Mouse (Mus musculus): ENCODE measurements at regions not wholly inside any gene's neighbourhood (a gene's known extent, or its start where the extent isn't known, plus 50 kb on each side); places are given as distances from the start of the nearest gene placed in this dataset.
A peak's percentile ranks its signal among the peaks of the same experiment; 100 is the strongest.

DNA sequence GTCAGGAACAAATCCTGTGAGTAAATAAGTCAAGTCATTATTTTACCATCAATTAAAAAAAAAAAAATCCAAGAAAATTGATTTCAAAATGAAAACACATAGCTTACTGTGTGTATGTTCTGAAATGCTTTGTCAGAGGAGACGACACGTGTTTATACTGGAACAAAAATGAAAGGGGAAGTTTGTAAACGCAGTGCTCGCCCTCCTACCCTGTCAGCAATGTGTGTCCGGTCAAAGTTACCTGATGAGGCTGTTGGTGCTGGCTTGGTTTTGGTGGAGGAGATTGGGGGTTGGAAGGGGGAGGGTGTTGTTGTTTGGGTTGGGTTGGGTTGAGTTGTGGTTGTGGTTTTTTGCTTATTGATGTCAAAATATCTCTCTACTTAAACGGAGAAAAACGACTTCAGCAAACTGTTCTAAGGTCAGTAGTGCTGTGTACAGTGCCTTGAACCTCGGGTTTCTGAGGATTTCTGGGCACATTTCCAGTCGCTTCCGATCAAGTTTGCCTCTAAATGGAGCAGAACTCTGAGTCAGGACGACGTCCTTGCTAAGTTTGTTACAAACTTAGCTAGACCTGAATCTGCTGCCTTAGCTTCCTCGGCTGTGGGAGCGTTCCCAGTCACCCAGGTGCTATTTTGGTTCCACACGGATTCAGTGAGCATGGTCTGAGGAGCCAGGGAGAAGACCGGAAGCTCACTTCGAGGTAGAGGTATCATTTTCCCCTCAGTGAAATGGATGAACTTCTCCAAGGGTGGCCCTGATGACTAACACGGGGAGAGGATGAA lies 111.6 kb upstream of the Frmd6 start:
- Histone ChIP-seq H3K27ac (replicated peaks; ENCODE audit: low read depth, low read length) (peak overlapping the region; percentile 59), H3K4me1 (ENCODE audit: control insufficient read depth, insufficient read depth, insufficient read length, low read length) (peaks cover 4% of the 10 kb centered on the region; the same call in 1 of the 2 replicates), H3K4me3 (ENCODE audit: insufficient read depth, low read depth, low read length) (peak overlapping the region; percentile 28)

DNA sequence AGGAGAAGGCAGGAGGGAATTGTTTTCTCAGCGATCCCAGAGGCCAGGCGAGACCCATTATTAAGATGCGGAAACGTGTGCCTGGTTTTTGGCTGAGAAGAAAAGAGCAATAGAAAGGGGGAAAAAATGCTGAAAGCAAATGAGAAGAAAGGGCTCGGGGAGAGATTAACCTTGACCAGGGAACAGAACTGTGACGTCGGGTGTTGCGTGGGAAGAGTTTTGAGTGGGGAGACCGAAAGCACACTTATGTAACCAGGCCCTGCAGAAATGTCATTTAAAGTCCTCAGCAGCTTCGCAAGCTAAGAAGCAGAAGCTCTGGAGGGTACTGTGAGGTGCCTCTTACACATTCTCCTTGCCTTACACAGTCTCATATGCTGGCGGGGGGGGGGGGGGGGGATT lies 111.0 kb upstream of the Frmd6 start:
- peak overlapping the region; percentile 59; the same call in 1 of the 2 replicates for H3K27ac ChIP-seq (replicated peaks; ENCODE audit: low read depth, low read length)
- H3K4me3 ChIP-seq (ENCODE audit: insufficient read depth, low read depth, low read length), result peak overlapping the region; percentile 28; the same call in 1 of the 2 replicates
- peaks cover 4% of the 10 kb centered on the region; the same call in 1 of the 2 replicates for H3K4me1 ChIP-seq (ENCODE audit: control insufficient read depth, insufficient read depth, insufficient read length, low read length)

DNA sequence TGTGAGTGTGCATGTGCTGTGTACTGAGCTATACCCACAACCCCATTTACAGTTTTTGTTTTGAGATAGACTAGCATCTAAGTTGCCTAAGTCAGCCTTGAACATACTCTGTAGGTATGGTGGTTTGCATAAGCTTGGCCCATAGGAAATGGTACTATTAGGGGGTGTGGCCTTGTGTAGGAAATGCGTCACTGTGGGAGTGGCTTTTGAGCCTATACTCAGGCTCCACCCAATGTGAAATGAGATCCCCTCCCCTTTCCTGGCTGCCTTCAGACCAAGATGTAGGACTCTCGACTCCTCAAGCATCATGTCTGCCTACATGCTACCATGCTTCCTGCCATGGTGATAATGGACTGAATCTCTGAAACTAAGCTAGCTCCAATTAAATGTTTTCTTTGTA lies 109.5 kb upstream of the Frmd6 start:
- Histone ChIP-seq H3K27ac (replicated peaks; ENCODE audit: low read depth, low read length) (no peak overlapping the region), H3K4me3 (ENCODE audit: insufficient read depth, low read depth, low read length) (no peak overlapping the region)

DNA sequence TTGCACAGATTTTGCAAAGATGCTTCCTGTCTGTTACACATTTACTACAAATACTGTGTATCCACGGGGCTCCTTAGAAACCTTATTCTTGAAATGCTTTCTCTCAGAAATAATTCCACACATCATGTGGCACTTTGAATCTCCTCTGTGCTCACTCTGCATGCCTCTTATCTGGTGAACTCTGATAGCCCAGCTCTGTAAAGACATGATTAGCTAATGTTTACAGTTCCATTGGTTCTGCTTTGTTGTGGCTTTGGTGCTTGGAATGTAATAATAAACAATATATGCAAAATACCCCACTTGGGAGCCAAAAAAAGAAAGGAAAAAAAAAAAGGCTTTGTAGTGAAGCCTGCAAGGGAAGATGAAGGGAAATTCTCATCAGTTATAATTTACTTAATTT lies 106.7 kb upstream of the Frmd6 start:
- Histone ChIP-seq H3K4me3 (ENCODE audit: insufficient read depth, low read depth, low read length) (no peak overlapping the region), H3K4me1 (ENCODE audit: control insufficient read depth, insufficient read depth, insufficient read length, low read length) (peaks cover 10% of the 10 kb centered on the region; the same call in 1 of the 2 replicates), H3K27ac (replicated peaks; ENCODE audit: low read depth, low read length) (no peak overlapping the region)

More for the DNA sequence above, 109.5 kb upstream of the Frmd6 start:
- H3K4me1 ChIP-seq (ENCODE audit: control insufficient read depth, insufficient read depth, insufficient read length, low read length), result peaks cover 10% of the 10 kb centered on the region; the same call in 1 of the 2 replicates

DNA sequence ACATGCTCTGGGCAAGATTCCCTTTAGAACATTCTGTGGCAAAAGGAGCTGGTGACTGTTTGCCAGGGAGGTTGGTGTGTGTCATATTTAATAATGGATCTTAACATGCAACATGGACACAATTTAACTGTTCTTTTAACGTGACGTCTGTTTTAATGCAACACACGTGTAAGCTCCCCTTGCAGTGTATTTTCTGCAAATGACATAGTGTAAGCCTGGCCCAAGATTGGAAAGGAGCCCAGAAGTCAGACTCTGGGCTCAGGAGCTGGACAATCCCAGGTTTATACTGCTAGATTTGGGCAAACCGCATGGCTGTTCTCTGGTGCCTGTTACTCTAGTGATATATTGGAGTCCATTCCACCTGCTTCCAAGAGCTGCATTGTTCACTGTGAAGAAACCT lies 106.1 kb upstream of the Frmd6 start:
- H3K27ac ChIP-seq (replicated peaks; ENCODE audit: low read depth, low read length), result no peak overlapping the region
- no peak overlapping the region for H3K4me3 ChIP-seq (ENCODE audit: insufficient read depth, low read depth, low read length)
- peaks cover 6% of the 10 kb centered on the region; the same call in 1 of the 2 replicates for H3K4me1 ChIP-seq (ENCODE audit: control insufficient read depth, insufficient read depth, insufficient read length, low read length)

DNA sequence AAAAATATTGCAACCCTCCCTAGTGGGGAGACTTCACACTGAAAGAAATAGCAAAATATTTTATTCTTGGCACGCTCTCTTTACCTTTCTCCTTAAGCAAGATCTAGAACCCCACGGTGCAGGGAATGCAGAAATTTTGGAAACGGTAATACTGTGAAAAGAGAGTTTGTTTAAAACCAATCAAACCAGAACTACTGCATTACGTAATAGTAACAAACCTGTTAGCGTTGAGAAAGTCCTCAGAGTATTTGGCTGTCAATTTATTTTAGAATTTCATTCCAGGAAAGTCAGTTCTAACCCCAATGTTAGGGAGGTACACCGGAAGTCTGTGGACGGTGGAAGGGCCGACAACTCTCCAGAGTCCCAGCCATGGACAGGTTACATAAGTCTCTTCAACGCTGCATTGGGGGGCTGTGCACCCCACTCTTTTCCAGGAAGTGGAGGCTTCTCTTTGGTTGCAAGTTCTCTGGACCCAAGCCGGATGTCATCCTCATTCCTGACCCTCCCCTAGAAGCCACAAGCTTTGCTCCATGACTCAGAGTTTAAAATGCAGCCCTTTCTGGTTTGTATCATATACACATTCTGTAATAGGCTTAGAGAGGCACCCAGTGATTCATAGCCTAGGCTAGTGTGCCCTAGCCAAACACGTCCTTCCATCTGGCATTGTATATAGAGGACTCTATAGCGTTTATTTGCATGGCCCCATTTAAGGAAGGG lies 105.0 kb upstream of the Frmd6 start:
- H3K4me3 ChIP-seq (ENCODE audit: insufficient read depth, low read depth, low read length), result no peak overlapping the region
- peaks cover 5% of the 10 kb centered on the region; the same call in 1 of the 2 replicates for H3K4me1 ChIP-seq (ENCODE audit: control insufficient read depth, insufficient read depth, insufficient read length, low read length)
- no peak overlapping the region for H3K27ac ChIP-seq (replicated peaks; ENCODE audit: low read depth, low read length)

DNA sequence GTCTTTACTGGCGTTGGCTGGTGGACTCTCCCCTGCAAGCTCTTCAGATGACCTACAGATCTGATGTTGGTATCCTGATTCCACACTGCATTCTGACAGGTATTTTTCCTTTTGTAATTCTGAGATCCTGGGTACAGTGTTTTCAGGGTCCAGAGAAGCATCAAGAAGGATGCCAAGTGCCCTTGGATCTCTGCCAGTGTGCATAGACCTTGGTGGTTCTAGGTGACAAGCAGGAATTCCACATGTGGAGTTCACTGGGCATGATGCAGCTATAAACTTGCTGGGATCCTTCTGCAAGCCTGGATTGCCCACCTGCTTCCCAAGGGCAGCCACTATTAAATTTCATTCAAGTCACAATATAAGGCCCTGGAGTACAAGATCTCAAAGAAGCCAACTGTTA lies 100.0 kb upstream of the Frmd6 start:
- Histone ChIP-seq H3K4me1 (ENCODE audit: control insufficient read depth, insufficient read depth, insufficient read length, low read length) (peaks cover 2% of the 10 kb centered on the region), H3K4me3 (ENCODE audit: insufficient read depth, low read depth, low read length) (no peak overlapping the region), H3K27ac (replicated peaks; ENCODE audit: low read depth, low read length) (no peak overlapping the region)

DNA sequence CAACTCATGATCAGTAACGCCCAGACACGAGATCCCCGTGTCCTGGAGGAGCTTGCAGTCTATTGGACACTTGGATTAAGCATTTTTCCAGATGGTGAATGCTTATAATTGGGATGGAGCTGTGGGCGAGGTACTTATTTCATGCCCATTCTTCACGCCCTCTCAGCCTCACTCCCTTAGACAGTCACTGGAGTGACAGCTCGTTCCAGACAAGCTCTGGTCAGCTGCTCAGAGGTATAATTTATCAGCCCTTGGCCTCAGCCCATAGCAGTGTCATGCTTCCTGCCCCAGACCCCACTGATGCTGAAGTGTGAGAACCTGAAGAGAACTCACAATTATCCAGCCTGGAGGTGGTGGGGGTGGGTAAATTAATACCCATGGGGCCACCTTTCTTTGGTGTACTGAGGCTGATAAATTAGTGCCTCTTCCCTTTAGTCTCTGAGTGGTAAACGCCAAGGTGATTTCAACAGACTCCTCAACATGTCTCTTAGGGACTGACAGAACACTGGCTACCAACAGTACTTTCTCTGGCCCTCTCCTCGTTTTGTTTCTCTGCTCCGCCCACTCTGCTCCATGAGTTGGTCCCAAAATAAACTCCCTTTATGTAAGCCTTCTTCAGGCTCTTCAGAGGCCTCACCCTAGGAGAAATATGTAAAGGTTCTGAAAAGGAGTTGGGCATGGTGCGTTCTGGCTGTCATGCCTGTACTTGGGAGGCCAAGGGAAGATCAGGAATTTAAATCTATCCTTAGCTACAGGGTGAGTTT lies 97.6 kb upstream of the Frmd6 start:
- H3K27ac ChIP-seq (replicated peaks; ENCODE audit: low read depth, low read length), result no peak overlapping the region
- no peak overlapping the region for H3K4me3 ChIP-seq (ENCODE audit: insufficient read depth, low read depth, low read length)
- H3K4me1 ChIP-seq (ENCODE audit: control insufficient read depth, insufficient read depth, insufficient read length, low read length), result no peaks in the 10 kb centered on the region; the same call in 1 of the 2 replicates

DNA sequence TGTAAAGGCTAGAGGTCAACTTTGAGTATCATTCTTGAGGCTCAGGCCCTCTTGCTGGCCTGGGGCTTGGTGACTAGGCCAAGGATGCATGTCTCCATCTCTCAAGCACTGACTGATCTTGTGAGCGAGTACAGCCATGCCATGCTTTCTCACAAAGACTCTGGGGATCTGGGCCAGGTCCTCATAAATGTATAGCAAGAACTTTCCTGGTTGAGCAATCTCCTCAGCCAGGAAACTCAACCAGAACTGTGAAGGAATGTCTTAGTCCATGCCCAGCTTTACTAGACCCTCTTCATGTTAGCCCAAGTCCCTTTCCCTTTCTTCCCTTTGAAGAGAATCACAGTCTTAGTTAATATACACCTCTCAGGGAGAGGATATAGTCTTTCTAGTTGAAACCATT lies 96.9 kb upstream of the Frmd6 start:
- H3K4me3 ChIP-seq (ENCODE audit: insufficient read depth, low read depth, low read length), result no peak overlapping the region
- no peak overlapping the region for H3K27ac ChIP-seq (replicated peaks; ENCODE audit: low read depth, low read length)
- H3K4me1 ChIP-seq (ENCODE audit: control insufficient read depth, insufficient read depth, insufficient read length, low read length), result no peaks in the 10 kb centered on the region; the same call in 1 of the 2 replicates

DNA sequence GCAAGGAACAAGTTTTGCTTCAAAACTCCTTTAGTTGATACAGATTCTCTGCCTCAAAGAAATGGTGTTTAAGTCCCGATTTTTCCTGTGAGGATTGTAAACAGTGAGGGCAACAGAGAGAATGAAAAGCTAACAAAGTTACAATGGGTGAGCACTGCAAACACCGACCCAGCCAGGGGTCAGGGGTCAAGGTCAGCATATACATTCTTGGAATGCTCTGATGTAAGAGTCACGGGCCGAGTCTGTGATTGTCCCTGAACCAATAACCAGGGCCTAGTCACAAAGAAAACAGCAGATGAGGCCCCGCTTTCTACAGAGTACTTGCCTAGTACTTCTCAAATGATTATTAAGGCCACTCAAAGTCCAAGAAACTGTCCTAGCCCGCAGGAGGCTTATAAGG lies 95.4 kb upstream of the Frmd6 start:
- no peak overlapping the region for H3K27ac ChIP-seq (replicated peaks; ENCODE audit: low read depth, low read length)
- no peaks in the 10 kb centered on the region; the same call in 1 of the 2 replicates for H3K4me1 ChIP-seq (ENCODE audit: control insufficient read depth, insufficient read depth, insufficient read length, low read length)
- no peak overlapping the region for H3K4me3 ChIP-seq (ENCODE audit: insufficient read depth, low read depth, low read length)

DNA sequence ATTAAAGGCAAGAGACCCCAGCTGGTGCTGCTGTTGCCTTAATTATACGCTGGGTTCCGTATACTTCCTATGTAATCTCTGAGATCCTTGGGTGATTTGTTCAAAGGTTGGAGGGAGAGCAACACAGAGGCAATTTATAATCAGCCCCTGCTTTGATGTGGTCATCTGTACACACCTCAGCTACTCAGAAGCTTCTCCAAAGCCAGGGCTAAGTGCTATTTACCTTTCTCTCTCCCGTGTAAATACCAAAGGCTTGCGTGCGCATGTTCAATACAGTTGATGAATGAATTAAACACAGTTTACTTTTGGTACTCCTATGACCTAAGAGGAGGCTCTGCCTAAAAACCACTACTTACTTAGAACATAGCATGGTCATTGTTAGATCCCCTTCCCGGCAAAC lies 93.8 kb upstream of the Frmd6 start:
- Histone ChIP-seq H3K27ac (replicated peaks; ENCODE audit: low read depth, low read length) (no peak overlapping the region), H3K4me3 (ENCODE audit: insufficient read depth, low read depth, low read length) (no peak overlapping the region), H3K4me1 (ENCODE audit: control insufficient read depth, insufficient read depth, insufficient read length, low read length) (no peaks in the 10 kb centered on the region; the same call in 1 of the 2 replicates)

DNA sequence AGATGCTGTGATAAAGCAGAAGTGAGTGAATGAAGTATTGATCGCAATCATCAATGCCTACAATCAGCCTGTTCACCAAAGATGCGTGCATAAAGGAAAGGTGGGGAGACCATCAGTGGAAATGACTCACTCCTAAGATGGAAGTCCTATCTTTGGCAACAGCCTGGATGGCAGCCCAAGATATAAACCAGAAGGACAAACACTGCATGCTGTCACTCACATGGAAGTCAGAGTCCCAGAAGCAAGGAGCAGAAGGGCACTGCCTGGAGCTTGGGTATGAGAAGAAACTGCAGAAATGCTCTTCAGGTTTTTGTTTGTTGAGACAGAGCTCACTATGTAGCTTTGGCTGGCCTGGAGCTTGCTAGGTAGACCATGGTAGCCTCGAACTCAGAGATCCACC lies 92.7 kb upstream of the Frmd6 start:
- Histone ChIP-seq H3K4me3 (ENCODE audit: insufficient read depth, low read depth, low read length) (no peak overlapping the region), H3K27ac (replicated peaks; ENCODE audit: low read depth, low read length) (no peak overlapping the region), H3K4me1 (ENCODE audit: control insufficient read depth, insufficient read depth, insufficient read length, low read length) (no peaks in the 10 kb centered on the region)

DNA sequence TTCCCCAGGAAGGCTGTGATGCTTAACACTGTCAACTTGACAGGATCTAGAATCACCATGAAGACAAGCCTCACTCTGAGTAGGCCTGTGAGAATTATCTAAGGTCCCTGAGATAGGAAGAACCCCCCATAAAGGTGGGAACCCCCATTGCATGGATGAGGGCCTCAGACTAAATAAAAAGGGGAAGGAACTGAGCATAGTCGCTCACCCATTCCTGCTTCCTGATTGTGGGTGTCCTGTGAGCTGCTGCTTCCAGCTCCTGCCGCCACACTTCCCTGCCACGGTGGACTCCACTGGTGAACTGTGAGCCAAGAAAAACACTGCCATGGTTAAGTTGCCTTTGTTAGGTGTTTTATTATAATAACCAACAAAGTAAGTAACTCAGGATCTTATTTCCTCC lies 86.8 kb upstream of the Frmd6 start:
- Histone ChIP-seq H3K4me3 (ENCODE audit: insufficient read depth, low read depth, low read length) (no peak overlapping the region), H3K27ac (replicated peaks; ENCODE audit: low read depth, low read length) (no peak overlapping the region), H3K4me1 (ENCODE audit: control insufficient read depth, insufficient read depth, insufficient read length, low read length) (no peaks in the 10 kb centered on the region)

DNA sequence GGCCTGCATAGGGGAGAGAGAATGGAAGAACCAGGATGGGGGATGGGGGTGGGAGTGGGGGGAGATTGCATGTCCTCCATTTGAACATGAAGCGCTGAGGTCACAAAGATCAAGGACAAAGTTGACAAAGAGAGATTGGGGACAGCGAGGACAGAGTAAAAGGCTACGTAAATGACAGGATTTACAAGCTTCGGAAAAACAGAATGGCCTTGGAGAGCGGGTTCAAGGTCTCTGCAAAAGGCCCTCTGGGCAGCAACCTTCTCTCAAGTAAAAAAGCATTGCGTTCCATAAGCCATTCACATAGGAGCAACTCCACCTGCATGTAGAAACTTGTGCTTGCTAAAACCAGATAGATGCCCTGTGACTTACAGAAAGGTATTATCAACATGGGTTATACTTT lies 86.0 kb upstream of the Frmd6 start:
- Histone ChIP-seq H3K4me1 (ENCODE audit: control insufficient read depth, insufficient read depth, insufficient read length, low read length) (no peaks in the 10 kb centered on the region), H3K4me3 (ENCODE audit: insufficient read depth, low read depth, low read length) (no peak overlapping the region), H3K27ac (replicated peaks; ENCODE audit: low read depth, low read length) (no peak overlapping the region)

DNA sequence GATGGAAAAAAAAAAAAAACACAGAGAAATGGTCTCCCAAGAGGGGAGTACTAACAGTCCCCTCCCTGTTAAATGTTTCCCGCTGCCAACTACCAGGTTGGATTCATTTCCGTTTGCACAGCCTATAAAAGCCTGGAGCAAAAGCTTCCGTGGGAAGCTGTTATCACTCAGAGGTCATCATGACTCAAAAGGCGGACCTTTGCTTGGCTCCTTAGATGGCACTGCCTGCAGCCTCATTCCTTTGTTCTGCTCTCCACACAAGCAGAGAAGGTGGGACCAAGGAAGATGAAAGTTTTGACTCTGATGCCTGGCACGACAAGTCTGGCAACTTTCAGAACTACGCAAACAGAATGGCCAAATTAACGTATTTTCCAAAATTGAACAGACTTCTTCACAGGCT lies 85.5 kb upstream of the Frmd6 start:
- H3K4me3 ChIP-seq (ENCODE audit: insufficient read depth, low read depth, low read length), result no peak overlapping the region
- no peaks in the 10 kb centered on the region for H3K4me1 ChIP-seq (ENCODE audit: control insufficient read depth, insufficient read depth, insufficient read length, low read length)
- H3K27ac ChIP-seq (replicated peaks; ENCODE audit: low read depth, low read length), result no peak overlapping the region
